Mouse (Mus musculus) neural tube, embryonic 13.5 days (tissue): ENCODE measurements around the gene Sema3e. TPM values are rescaled to one million over a fixed set of nuclear protein-coding genes. Genes with fewer than 3 reads are reported as not detected.

ENCODE experiments used
- ATAC-seq: fragments of 200-750 bp; cut with Nextera tagmentation; 2 replicates; pipeline ENCODE4 v1.8.0; 2017; ENCODE audit warnings: low read depth, mild to moderate bottlenecking, moderate TSS enrichment, moderate library complexity
- H3K27ac ChIP-seq: fragments of 300-500 bp; sonication (generic); replicated peaks from 2 replicates; pipeline ENCODE4 v1.5.1; 2015; ENCODE audit warnings: moderate library complexity, mild to moderate bottlenecking, inconsistent platforms
- H3K27me3 ChIP-seq: fragments of 300-500 bp; sonication (generic); 2 replicates; pipeline ENCODE4 v1.6.1; 2015; ENCODE audit warnings: mild to moderate bottlenecking, inconsistent platforms
- H3K36me3 ChIP-seq: fragments of 300-500 bp; sonication (generic); 2 replicates; pipeline ENCODE4 v1.6.1; 2015; ENCODE audit warnings: mild to moderate bottlenecking, inconsistent platforms
- H3K4me1 ChIP-seq: fragments of 300-500 bp; sonication (generic); replicated peaks from 2 replicates; pipeline ENCODE4 v1.6.1; 2015; ENCODE audit warnings: inconsistent platforms
- H3K4me2 ChIP-seq: fragments of 300-500 bp; sonication (generic); 2 replicates; pipeline ENCODE4 v1.6.1; 2015; ENCODE audit warnings: inconsistent platforms, mild to moderate bottlenecking, moderate library complexity
- H3K4me3 ChIP-seq: fragments of 300-500 bp; sonication (generic); 2 replicates; pipeline ENCODE4 v1.5.1; 2015; ENCODE audit warnings: mild to moderate bottlenecking, inconsistent platforms
- H3K9ac ChIP-seq: fragments of 300-500 bp; sonication (generic); 2 replicates; pipeline ENCODE4 v1.6.1; 2015; ENCODE audit warnings: moderate library complexity, mild to moderate bottlenecking, inconsistent platforms
- H3K9me3 ChIP-seq: fragments of 300-500 bp; sonication (generic); 2 replicates; pipeline ENCODE4 v1.6.1; 2016; ENCODE audit warnings: inconsistent platforms
- WGBS: fragments of 180-500 bp; shearing (Covaris S2); methylation state at CpG from one replicate; pipeline ENCODE4 v1.1.7; 2015; 5-methylcytosine and 5-hydroxymethylcytosine counted together
- polyA plus RNA-seq: library from polyadenylated mRNA; unstranded; fragments of >200 nt; fragmentation: Nextera tagmentation; extraction: Ambion mirVana; gene quantifications from 2 replicates; pipeline ENCODE4 v1.2.1, GENCODE M21; 2015

The Sema3e gene
- polyA plus RNA-seq, 1 experiment from 2014 or later: 2.3 TPM

- Histone ChIP-seq H3K36me3 (no peaks in the 10 kb centered on the region), H3K27ac (no peak overlapping the region), H3K9me3 (no peaks in the 10 kb centered on the region), H3K4me2 (no peak overlapping the region), H3K4me3 (no peak overlapping the region), H3K4me1 (peaks cover 2% of the 10 kb centered on the region; the same call in 1 of the 2 replicates), H3K27me3 (no peaks in the 10 kb centered on the region), H3K9ac (no peak overlapping the region)
- 70% methylated on average over 3 of the region's 3 CpGs for WGBS
- ATAC-seq: no peak
Measured at GRCm38 (mm10) chr5:14167776-14168175, 142.7 kb downstream of the Sema3e start.

GRCm38 (mm10) chr5:14173355-14174183, 148.5 kb downstream of the Sema3e start:
- Histone ChIP-seq H3K9ac (no peak overlapping the region), H3K27ac (no peak overlapping the region), H3K27me3 (no peaks in the 10 kb centered on the region), H3K4me2 (no peak overlapping the region), H3K36me3 (no peaks in the 10 kb centered on the region), H3K4me3 (no peak overlapping the region), H3K9me3 (no peaks in the 10 kb centered on the region), H3K4me1 (no peaks in the 10 kb centered on the region)
- no peak for ATAC-seq
- WGBS: 76% methylated on average over 10 of the region's 10 CpGs

GRCm38 (mm10) chr5:14180571-14180970, 155.5 kb downstream of the Sema3e start:
- no peak overlapping the region for H3K4me2 ChIP-seq
- H3K4me1 ChIP-seq: no peaks in the 10 kb centered on the region
- no peak overlapping the region for H3K9ac ChIP-seq
- no peaks in the 10 kb centered on the region for H3K27me3 ChIP-seq
- H3K4me3 ChIP-seq: no peak overlapping the region
- WGBS: 79% methylated on average over 10 of the region's 10 CpGs
- no peak for ATAC-seq
- H3K36me3 ChIP-seq: no peaks in the 10 kb centered on the region
- H3K27ac ChIP-seq: no peak overlapping the region
- H3K9me3 ChIP-seq: no peaks in the 10 kb centered on the region

- 88% methylated on average over 11 of the region's 11 CpGs for WGBS
- no peak overlapping the region for H3K4me2 ChIP-seq
- no peaks in the 10 kb centered on the region for H3K36me3 ChIP-seq
- no peaks in the 10 kb centered on the region for H3K27me3 ChIP-seq
- no peak overlapping the region for H3K4me3 ChIP-seq
- H3K9ac ChIP-seq: no peak overlapping the region
- ATAC-seq: no peak
- no peaks in the 10 kb centered on the region for H3K4me1 ChIP-seq
- no peaks in the 10 kb centered on the region for H3K9me3 ChIP-seq
- no peak overlapping the region for H3K27ac ChIP-seq
Measured at GRCm38 (mm10) chr5:14182156-14182555, 157.1 kb downstream of the Sema3e start.

GRCm38 (mm10) chr5:14195172-14195819, 170.2 kb downstream of the Sema3e start:
- Histone ChIP-seq H3K27ac (peak overlapping the region; percentile 4; the same call in 1 of the 2 replicates), H3K9me3 (no peaks in the 10 kb centered on the region), H3K4me1 (peaks cover 8% of the 10 kb centered on the region; the same call in 1 of the 2 replicates), H3K36me3 (no peaks in the 10 kb centered on the region), H3K9ac (peak overlapping the region; percentile 22; the same call in 1 of the 2 replicates), H3K4me3 (no peak overlapping the region), H3K4me2 (peak overlapping the region; percentile 13), H3K27me3 (no peaks in the 10 kb centered on the region)
- 24% methylated on average over 6 of the region's 6 CpGs for WGBS
- ATAC-seq: peak; percentile 92

GRCm38 (mm10) chr5:14198344-14199040, 173.4 kb downstream of the Sema3e start:
- Histone ChIP-seq H3K36me3 (no peaks in the 10 kb centered on the region), H3K9ac (no peak overlapping the region), H3K4me1 (peaks cover 8% of the 10 kb centered on the region; the same call in 1 of the 2 replicates), H3K27ac (no peak overlapping the region), H3K4me2 (no peak overlapping the region), H3K9me3 (no peaks in the 10 kb centered on the region), H3K4me3 (no peak overlapping the region), H3K27me3 (no peaks in the 10 kb centered on the region)
- no peak for ATAC-seq
- WGBS: 74% methylated on average over 3 of the region's 3 CpGs

- ATAC-seq: no peak
- WGBS: 73% methylated on average over 2 of the region's 2 CpGs
- H3K27me3 ChIP-seq: no peaks in the 10 kb centered on the region
- no peak overlapping the region for H3K27ac ChIP-seq
- no peak overlapping the region for H3K4me2 ChIP-seq
- no peaks in the 10 kb centered on the region for H3K9me3 ChIP-seq
- no peak overlapping the region for H3K4me3 ChIP-seq
- H3K9ac ChIP-seq: no peak overlapping the region
- H3K36me3 ChIP-seq: no peaks in the 10 kb centered on the region
- no peaks in the 10 kb centered on the region for H3K4me1 ChIP-seq
Measured at GRCm38 (mm10) chr5:14206794-14207193, 181.7 kb downstream of the Sema3e start.

GRCm38 (mm10) chr5:14209962-14210361, 184.9 kb downstream of the Sema3e start:
- Histone ChIP-seq H3K27me3 (no peaks in the 10 kb centered on the region), H3K36me3 (no peaks in the 10 kb centered on the region), H3K4me2 (no peak overlapping the region), H3K4me3 (no peak overlapping the region), H3K9ac (no peak overlapping the region), H3K4me1 (no peaks in the 10 kb centered on the region), H3K27ac (no peak overlapping the region), H3K9me3 (no peaks in the 10 kb centered on the region)
- 90% methylated on average over 3 of the region's 3 CpGs for WGBS
- ATAC-seq: no peak

- H3K36me3 ChIP-seq: no peaks in the 10 kb centered on the region
- 36% methylated on average over 7 of the region's 7 CpGs for WGBS
Measured at GRCm38 (mm10) chr5:14216211-14216610, 191.1 kb downstream of the Sema3e start.

GRCm38 (mm10) chr5:14218677-14219076, 193.6 kb downstream of the Sema3e start:
- H3K27me3 ChIP-seq: no peaks in the 10 kb centered on the region
- no peak overlapping the region for H3K4me3 ChIP-seq
- H3K4me2 ChIP-seq: no peak overlapping the region
- no peaks in the 10 kb centered on the region for H3K36me3 ChIP-seq
- H3K9me3 ChIP-seq: no peaks in the 10 kb centered on the region
- WGBS: 78% methylated on average over 4 of the region's 4 CpGs
- H3K9ac ChIP-seq: no peak overlapping the region
- no peak overlapping the region for H3K27ac ChIP-seq
- H3K4me1 ChIP-seq: peaks cover 4% of the 10 kb centered on the region; the same call in 1 of the 2 replicates
- ATAC-seq: 0 out of 2 replicates have a peak, but pooled peaks have one; percentile 43

More at GRCm38 (mm10) chr5:14216211-14216610, 191.1 kb downstream of the Sema3e start:
- H3K27ac ChIP-seq: no peak overlapping the region
- H3K4me2 ChIP-seq: no peak overlapping the region
- ATAC-seq: 0 out of 2 replicates have a peak, but pooled peaks have one; percentile 11
- H3K27me3 ChIP-seq: no peaks in the 10 kb centered on the region
- no peak overlapping the region for H3K9ac ChIP-seq
- H3K4me1 ChIP-seq: peaks cover 4% of the 10 kb centered on the region; the same call in 1 of the 2 replicates
- H3K9me3 ChIP-seq: no peaks in the 10 kb centered on the region
- H3K4me3 ChIP-seq: no peak overlapping the region

- no peak for ATAC-seq
- Histone ChIP-seq H3K9me3 (no peaks in the 10 kb centered on the region), H3K27me3 (no peaks in the 10 kb centered on the region), H3K9ac (no peak overlapping the region), H3K4me1 (no peaks in the 10 kb centered on the region), H3K36me3 (no peaks in the 10 kb centered on the region), H3K27ac (no peak overlapping the region), H3K4me2 (no peak overlapping the region), H3K4me3 (no peak overlapping the region)
- 89% methylated on average over 6 of the region's 6 CpGs for WGBS
Measured at GRCm38 (mm10) chr5:14224509-14224908, 199.4 kb downstream of the Sema3e start.

GRCm38 (mm10) chr5:14231027-14231426, 206.0 kb downstream of the Sema3e start:
- 86% methylated on average over 3 of the region's 3 CpGs for WGBS
- H3K9me3 ChIP-seq: no peaks in the 10 kb centered on the region
- no peak overlapping the region for H3K4me3 ChIP-seq
- no peak overlapping the region for H3K9ac ChIP-seq
- H3K27me3 ChIP-seq: no peaks in the 10 kb centered on the region
- no peaks in the 10 kb centered on the region for H3K4me1 ChIP-seq
- H3K4me2 ChIP-seq: no peak overlapping the region
- H3K36me3 ChIP-seq: no peaks in the 10 kb centered on the region
- no peak overlapping the region for H3K27ac ChIP-seq
- no peak for ATAC-seq
